Comparison of ENCODE assay signal across 8 mouse cellular contexts in the genomic region with DNA sequence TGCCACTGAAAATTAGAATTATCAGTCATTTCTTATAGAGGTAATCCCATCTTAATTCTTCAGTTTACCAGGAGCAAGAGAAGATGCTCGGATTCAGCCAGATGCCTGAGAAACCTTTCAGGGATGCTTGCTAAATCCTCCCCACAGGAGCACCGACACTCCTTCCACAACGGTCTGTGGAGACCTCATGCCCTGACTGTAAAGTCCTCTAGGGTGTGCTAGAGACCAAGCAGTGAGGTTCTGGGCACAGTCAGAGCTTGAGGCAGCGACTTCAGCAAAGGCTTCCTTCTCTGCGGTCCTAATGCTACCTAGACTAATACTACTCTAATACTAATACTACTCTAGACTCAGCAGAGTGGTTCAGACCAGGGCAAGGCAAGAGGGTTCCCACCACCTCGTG. TPM values are rescaled to one million over a fixed set of nuclear protein-coding genes. Genes with fewer than 3 reads are reported as not detected.
DNase-seq lines count a peak whose midpoint lies in the region; ATAC-seq and TF ChIP-seq lines count a peak whose summit lies in the region.

No protein-coding gene starts in this region.

- peak; percentile 78 for TF ChIP-seq CTCF in kidney, postnatal 0 days (IDR thresholded peaks at IDR 0.05; ENCODE audit: low read depth)
- peak; percentile 74 for TF ChIP-seq CTCF in liver, postnatal 0 days (IDR thresholded peaks at IDR 0.05; ENCODE audit: low read depth)

- no peak for TF ChIP-seq EP300 in liver, postnatal 0 days (IDR thresholded peaks at IDR 0.05; ENCODE audit: low read depth)

- peak; percentile 80 for ATAC-seq in granulocyte monocyte progenitor cell, adult 5-6 weeks (replicated peaks; ENCODE audit: poor library complexity, severe bottlenecking)
- peak; percentile 69; the same call in 1 of the 2 replicates for ATAC-seq in kidney, postnatal 0 days (replicated peaks; ENCODE audit: low FRiP score, low read depth)
- ATAC-seq in liver, postnatal 0 days, result no peak
- ATAC-seq in inflammation-experienced regulatory T-cells, adult 6 months, result no peak

- peak; percentile 46 for DNase-seq in 416B (ENCODE audit: low read depth)
- DNase-seq in ES-E14 (ENCODE audit: low read depth, low spot score), result peak; percentile 38
- DNase-seq in cerebellum, postnatal 10 days, result peak; percentile 75 to 78
- peak; percentile 60 for DNase-seq in kidney, postnatal 0 days (ENCODE audit: low spot score)
- DNase-seq in liver, postnatal 0 days, result no peak
- DNase-seq in retina, embryonic 14.5 days (ENCODE audit: low spot score), result peak; percentile 75

- H3K9me3 ChIP-seq in ES-E14 (ENCODE audit: control insufficient read depth, insufficient read depth, low read depth, low read length), result no peaks in the 10 kb centered on the region
- H3K9me3 ChIP-seq in kidney, postnatal 0 days (replicated peaks; ENCODE audit: low read length), result no peaks in the 10 kb centered on the region
- H3K9me3 ChIP-seq in liver, postnatal 0 days (ENCODE audit: low read length), result no peaks in the 10 kb centered on the region

- WGBS in kidney, postnatal 0 days, result 22% methylated on average over 6 of the region's 6 CpGs
- 26% methylated on average over 6 of the region's 6 CpGs for WGBS in liver, postnatal 0 days (ENCODE audit: insufficient replicate concordance)

- no peak overlapping the region for H3K9ac ChIP-seq in ES-E14 (ENCODE audit: insufficient read depth, low read depth, low read length, poor library complexity, severe bottlenecking)
- no peak overlapping the region for H3K9ac ChIP-seq in kidney, postnatal 0 days (ENCODE audit: low read depth, low read length)
- no peak overlapping the region for H3K9ac ChIP-seq in liver, postnatal 0 days (replicated peaks)

- no peak overlapping the region for H3K4me3 ChIP-seq in ES-E14 (ENCODE audit: insufficient read depth in 1 of 2, low read depth in 1 of 2, low read length in 2 of 2, poor library complexity in 1 of 2, severe bottlenecking in 1 of 2)
- H3K4me3 ChIP-seq in kidney, postnatal 0 days (replicated peaks; ENCODE audit: low read depth, low read length), result no peak overlapping the region
- no peak overlapping the region for H3K4me3 ChIP-seq in liver, postnatal 0 days (ENCODE audit: low read depth, low read length)

- H3K4me2 ChIP-seq in kidney, postnatal 0 days (ENCODE audit: low read length), result no peak overlapping the region
- no peak overlapping the region for H3K4me2 ChIP-seq in liver, postnatal 0 days (ENCODE audit: low read depth, low read length)

- in situ Hi-C loops in ES-E14 (cut with MboI; ENCODE audit: low sequenced_read_pairs in 2 of 2, unreplicated experiment in 2 of 2), result loop anchor here in 1 of 2 experiments (10.0 kb wide), 1 partner anchor 133 kb away; the partner anchor contains the start of gene Nek5

- no peaks in the 10 kb centered on the region for H3K27me3 ChIP-seq in kidney, postnatal 0 days (ENCODE audit: insufficient read depth, low read length)
- no peaks in the 10 kb centered on the region for H3K27me3 ChIP-seq in liver, postnatal 0 days (ENCODE audit: insufficient read depth, low read length)

- H3K4me1 ChIP-seq in ES-E14 (ENCODE audit: control insufficient read depth in 2 of 2, insufficient read depth in 2 of 2, low read length in 2 of 2, poor library complexity in 1 of 2), result no peaks in the 10 kb centered on the region
- H3K4me1 ChIP-seq in kidney, postnatal 0 days (replicated peaks; ENCODE audit: insufficient read depth, low read length), result no peaks in the 10 kb centered on the region
- no peaks in the 10 kb centered on the region for H3K4me1 ChIP-seq in liver, postnatal 0 days (ENCODE audit: insufficient read depth)

- H3K36me3 ChIP-seq in ES-E14 (ENCODE audit: control insufficient read depth, insufficient read depth, low read length, poor library complexity, severe bottlenecking), result no peaks in the 10 kb centered on the region
- no peaks in the 10 kb centered on the region for H3K36me3 ChIP-seq in kidney, postnatal 0 days (ENCODE audit: insufficient read depth, low read length)
- H3K36me3 ChIP-seq in liver, postnatal 0 days (replicated peaks; ENCODE audit: insufficient read depth, low read length), result peaks cover 16% of the 10 kb centered on the region

- H3K27ac ChIP-seq in ES-E14 (ENCODE audit: insufficient read depth, low read depth, low read length, poor library complexity, severe bottlenecking), result no peak overlapping the region
- H3K27ac ChIP-seq in kidney, postnatal 0 days, result no peak overlapping the region
- no peak overlapping the region for H3K27ac ChIP-seq in liver, postnatal 0 days (ENCODE audit: low read depth)

TF ChIP-seq in ES-E14, 5 proteins besides CTCF, POLR2A, EP300 and RAD21:
- TF ChIP-seq HCFC1 (IDR thresholded peaks at IDR 0.05; ENCODE audit: borderline replicate concordance, insufficient read depth, low read length) (no peak), ZNF384 (IDR thresholded peaks at IDR 0.05; ENCODE audit: low read depth, low read length) (no peak), ZC3H11A (IDR thresholded peaks at IDR 0.05; ENCODE audit: borderline replicate concordance, low read depth, low read length) (peak; percentile 70; the same call in 1 of the 2 replicates)
TF ChIP-seq in ES-E14: peak in this region for 1.

RNA-seq across cellular contexts. Expression of gene Ccdc70, which starts 22.6 kb away (rescaled TPM):
- total RNA-seq in ES-E14 (2012; rRNA removed), result not detected in 2 replicates
- total RNA-seq in granulocyte monocyte progenitor cell, adult 5-6 weeks (2014; fragmentation: Nextera tagmentation), result not detected in 2 replicates
- not detected in 2 replicates for total RNA-seq in granulocyte monocyte progenitor cell, adult 5-6 weeks (2017)
- polyA plus RNA-seq in kidney, postnatal 0 days (2015; fragmentation: Nextera tagmentation; extraction: Ambion mirVana), result not detected in 2 replicates
- polyA plus RNA-seq in liver, postnatal 0 days (2015; fragmentation: Nextera tagmentation; extraction: Ambion mirVana), result not detected in 2 replicates
- not detected for polyA plus RNA-seq in inflammation-experienced regulatory T-cells, adult 6 months (2017; shearing (Covaris generic))

RNA-seq across cellular contexts. Expression of gene Fam90a1a, which starts 33.7 kb away (rescaled TPM):
- total RNA-seq in ES-E14 (2012; rRNA removed), result 0.21 TPM in 1 of 2 replicates, not detected in the other
- not detected in 2 replicates for total RNA-seq in granulocyte monocyte progenitor cell, adult 5-6 weeks (2014; fragmentation: Nextera tagmentation)
- total RNA-seq in granulocyte monocyte progenitor cell, adult 5-6 weeks (2017), result not detected in 2 replicates
- not detected in 2 replicates for polyA plus RNA-seq in kidney, postnatal 0 days (2015; fragmentation: Nextera tagmentation; extraction: Ambion mirVana)
- polyA plus RNA-seq in liver, postnatal 0 days (2015; fragmentation: Nextera tagmentation; extraction: Ambion mirVana), result not detected in 2 replicates
- not detected for polyA plus RNA-seq in inflammation-experienced regulatory T-cells, adult 6 months (2017; shearing (Covaris generic))

RNA-seq across cellular contexts. Expression of gene Defb13, which starts 45.6 kb away (rescaled TPM):
- not detected in 2 replicates for total RNA-seq in ES-E14 (2012; rRNA removed)
- total RNA-seq in granulocyte monocyte progenitor cell, adult 5-6 weeks (2014; fragmentation: Nextera tagmentation), result not detected in 2 replicates
- total RNA-seq in granulocyte monocyte progenitor cell, adult 5-6 weeks (2017), result not detected in 2 replicates
- not detected in 2 replicates for polyA plus RNA-seq in kidney, postnatal 0 days (2015; fragmentation: Nextera tagmentation; extraction: Ambion mirVana)
- polyA plus RNA-seq in liver, postnatal 0 days (2015; fragmentation: Nextera tagmentation; extraction: Ambion mirVana), result not detected in 2 replicates
- polyA plus RNA-seq in inflammation-experienced regulatory T-cells, adult 6 months (2017; shearing (Covaris generic)), result not detected

RNA-seq across cellular contexts. Expression of gene Defb35, which starts 54.0 kb away (rescaled TPM):
- total RNA-seq in ES-E14 (2012; rRNA removed), result not detected in 2 replicates
- total RNA-seq in granulocyte monocyte progenitor cell, adult 5-6 weeks (2014; fragmentation: Nextera tagmentation), result not detected in 2 replicates
- not detected in 2 replicates for total RNA-seq in granulocyte monocyte progenitor cell, adult 5-6 weeks (2017)
- polyA plus RNA-seq in kidney, postnatal 0 days (2015; fragmentation: Nextera tagmentation; extraction: Ambion mirVana), result not detected in 2 replicates
- polyA plus RNA-seq in liver, postnatal 0 days (2015; fragmentation: Nextera tagmentation; extraction: Ambion mirVana), result not detected in 2 replicates
- not detected for polyA plus RNA-seq in inflammation-experienced regulatory T-cells, adult 6 months (2017; shearing (Covaris generic))

RNA-seq across cellular contexts. Expression of gene Defb15, which starts 59.7 kb away (rescaled TPM):
- not detected in 2 replicates for total RNA-seq in ES-E14 (2012; rRNA removed)
- not detected in 2 replicates for total RNA-seq in granulocyte monocyte progenitor cell, adult 5-6 weeks (2014; fragmentation: Nextera tagmentation)
- not detected in 2 replicates for total RNA-seq in granulocyte monocyte progenitor cell, adult 5-6 weeks (2017)
- polyA plus RNA-seq in kidney, postnatal 0 days (2015; fragmentation: Nextera tagmentation; extraction: Ambion mirVana), result not detected in 2 replicates
- polyA plus RNA-seq in liver, postnatal 0 days (2015; fragmentation: Nextera tagmentation; extraction: Ambion mirVana), result not detected in 2 replicates
- not detected for polyA plus RNA-seq in inflammation-experienced regulatory T-cells, adult 6 months (2017; shearing (Covaris generic))

Comparison
In these comparisons a context has a peak if more than half of its experiments do, and no peak if none do; other contexts are left out.
1. ATAC-seq: peak in granulocyte monocyte progenitor cell, adult 5-6 weeks (single experiment) and kidney, postnatal 0 days (single experiment); none in liver, postnatal 0 days (single experiment) and inflammation-experienced regulatory T-cells, adult 6 months (single experiment).